Mouse (Mus musculus) mouse embryonic stem cell (cell line): ENCODE results near the gene Gm45785.
"Not testable (repeated sequence)": the region's sequence is repeated elsewhere in the genome, so short reads cannot be mapped to it uniquely, and the experiment has no call there.

ENCODE experiments used
- in situ Hi-C, 2 experiments: fragments of 300-500 bp; cut with MboI; formaldehyde crosslinking; loops; 1 replicate in 1 of 2; 3 replicates in 1 of 2; pipeline ENCODE4 v1.14.3; 2019 to 2020; ENCODE audit warnings: low sequenced_read_pairs in 2 of 2, low pct_unique_long_range_greater_than_20kb in 1 of 2, mixed read lengths in 1 of 2; ENCODE audit not compliant: unreplicated experiment in 1 of 2

Gm45785 gene

DNA sequence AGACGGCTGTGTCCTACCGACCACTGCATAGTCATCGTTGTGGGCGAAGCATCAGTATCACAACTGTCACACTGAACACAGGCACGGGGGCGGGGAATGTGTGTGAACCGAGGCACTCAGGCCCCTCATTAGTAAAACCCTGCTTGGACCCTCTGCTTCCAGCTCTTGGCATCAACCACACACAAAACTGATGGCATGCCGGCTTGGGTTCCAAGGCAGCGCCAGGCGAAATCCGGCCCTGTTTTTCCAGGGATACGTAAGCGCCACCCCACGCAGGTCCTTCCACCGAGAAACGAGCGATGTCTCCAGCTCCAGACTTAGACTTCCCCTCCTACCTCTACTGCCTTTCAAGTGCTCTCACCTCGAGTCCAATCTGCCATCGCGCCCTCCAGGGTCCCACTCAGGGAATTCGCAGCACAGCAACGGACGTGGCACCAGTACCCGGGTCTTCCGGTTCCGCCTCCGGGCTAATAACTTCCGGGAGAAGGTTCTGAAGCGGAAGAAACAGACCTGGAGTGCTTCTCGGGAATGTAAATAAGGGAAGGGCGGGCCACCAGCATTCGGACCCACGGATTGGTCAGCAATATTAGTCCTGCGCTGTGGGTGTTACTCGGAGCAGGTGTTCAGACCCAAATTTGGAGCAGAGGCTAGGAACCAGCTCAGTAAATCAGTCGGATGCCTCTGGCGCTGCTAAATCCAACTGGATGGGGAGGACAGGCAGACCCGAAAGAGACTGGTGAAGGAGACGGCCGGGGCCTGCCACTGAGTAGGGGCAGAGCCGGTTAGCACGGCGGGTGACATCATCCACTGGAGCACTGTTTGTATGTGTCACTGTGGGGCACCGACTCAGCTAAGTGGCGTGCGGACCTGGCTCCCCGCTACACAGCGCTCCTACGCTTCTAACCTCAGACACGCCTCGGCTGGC, at the start of gene Gm45785:
Gene Gm45785, minus strand, starts transcription at position 472 of the 925 bp plus-strand sequence.
- in situ Hi-C loops, result no loop called here

DNA sequence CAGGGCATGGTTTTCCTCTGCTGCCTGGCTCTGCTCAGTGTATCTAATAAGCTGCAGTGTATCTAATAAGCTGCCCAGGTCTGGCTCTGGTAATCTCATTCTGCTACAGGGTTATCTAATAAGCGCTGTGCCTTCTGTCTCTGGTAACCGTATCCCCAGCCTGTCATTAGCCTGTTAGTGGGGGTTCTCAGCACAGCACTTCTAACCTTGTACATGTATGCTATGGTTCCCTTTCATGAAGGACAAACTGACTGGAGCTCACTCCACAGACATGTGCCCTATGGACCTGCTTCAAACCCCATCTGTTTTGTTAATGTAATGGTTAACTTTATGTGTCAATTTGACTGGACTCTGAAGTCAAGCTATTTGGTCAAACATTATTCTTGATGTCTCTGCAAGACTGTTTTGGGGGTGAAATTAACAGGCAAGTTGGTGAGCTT, 49.5 kb upstream of the Gm45785 start:
- in situ Hi-C loops, result loop anchor here in 1 of 2 experiments (25.0 kb wide), 1 partner anchor 282 kb away; the partner anchor contains the start of genes Hras and Lrrc56

DNA sequence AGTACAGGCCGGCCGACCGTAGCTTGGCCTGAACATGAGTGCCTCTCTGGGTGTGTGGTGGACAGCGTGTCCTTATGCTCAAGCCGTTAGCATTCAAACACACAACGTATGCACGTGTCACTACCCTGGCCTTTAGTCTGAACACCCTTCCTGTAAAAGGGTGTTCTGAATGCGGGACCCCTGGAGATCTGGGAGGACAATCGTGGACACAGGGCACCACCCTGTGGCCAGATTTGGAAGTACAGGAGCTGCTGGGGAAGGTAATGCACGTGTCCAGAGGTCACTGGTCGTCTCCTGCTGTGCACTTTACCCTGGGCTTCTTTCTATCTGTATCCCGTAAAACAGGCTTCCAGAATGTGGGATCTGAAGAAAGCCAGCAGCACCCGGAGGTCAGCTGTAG, 47.1 kb upstream of the Gm45785 start:
- in situ Hi-C loops, result loop anchor here in 1 of 2 experiments (5.0 to 25.0 kb wide), 2 partner anchors 61 to 284 kb away; partner anchors contain the start of genes Hras and Lrrc56

DNA sequence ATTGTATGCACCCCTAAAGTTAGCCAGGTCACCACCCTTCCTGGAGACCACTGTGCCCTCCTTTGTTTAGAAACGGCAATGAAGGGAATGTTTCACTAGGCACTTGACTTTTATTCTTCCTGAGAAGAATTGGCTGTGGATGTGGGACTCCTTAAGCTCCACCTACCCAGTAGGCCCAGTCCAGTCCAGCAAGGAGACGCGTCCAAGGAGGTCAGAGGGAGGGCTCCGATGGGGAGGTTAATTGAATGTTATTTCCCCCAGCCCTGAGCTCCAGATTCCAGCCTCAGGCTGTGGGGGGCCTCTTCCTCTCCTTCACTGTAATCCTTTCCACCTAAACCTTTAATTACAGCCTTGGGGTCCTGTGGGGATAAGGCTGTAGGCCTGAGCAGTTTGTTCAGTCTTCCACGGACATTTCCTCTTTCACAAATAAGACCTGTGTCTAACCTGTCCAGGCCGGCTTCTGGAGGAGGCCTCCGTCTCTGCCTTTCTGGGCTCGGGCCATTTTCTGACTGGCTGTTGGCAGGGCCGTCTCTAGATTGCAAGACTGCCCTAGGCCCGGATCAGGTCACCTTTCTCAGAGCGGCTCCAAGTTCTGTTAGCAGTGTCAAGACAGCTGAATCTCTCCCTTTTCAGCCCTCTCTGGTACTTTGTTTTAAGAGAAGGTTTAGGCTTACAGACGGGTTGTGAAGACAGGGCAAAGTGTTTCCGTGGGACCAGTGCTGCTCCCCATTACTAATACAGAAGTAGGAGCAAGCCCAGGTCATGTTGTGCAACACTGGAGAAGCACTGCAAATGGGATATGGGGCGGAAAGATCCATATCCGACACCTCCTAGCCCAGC, 46.1 kb upstream of the Gm45785 start:
- in situ Hi-C loops, result loop anchor here in 1 of 2 experiments (5.0 to 25.0 kb wide), 2 partner anchors 60 to 285 kb away; partner anchors contain the start of genes Hras and Lrrc56

DNA sequence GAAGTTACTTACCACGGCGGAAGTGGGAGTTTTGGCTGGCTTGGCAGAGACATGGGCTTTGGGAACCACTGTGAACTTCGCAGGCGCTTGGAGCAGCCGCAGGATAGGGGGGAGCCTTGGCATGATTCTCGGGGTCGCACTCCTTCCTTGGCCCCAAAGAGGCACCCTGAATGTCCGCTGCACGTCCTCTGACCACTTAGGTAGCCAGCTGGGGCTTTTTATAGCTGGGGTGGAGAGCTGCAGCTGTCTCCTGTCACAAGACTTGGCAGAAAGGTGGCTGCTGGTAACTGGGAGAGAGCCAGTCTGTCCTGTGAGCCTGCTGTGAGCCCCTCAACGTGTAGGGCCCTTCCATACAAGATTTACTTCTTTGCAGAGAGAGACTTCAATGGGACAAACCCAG, 44.1 kb upstream of the Gm45785 start, which contains the start of gene Cox8b:
Gene Cox8b, minus strand, starts transcription at position 227 of the 400 bp plus-strand sequence.
- in situ Hi-C loops, result loop anchor here in 1 of 2 experiments (5.0 to 25.0 kb wide), 2 partner anchors 58 to 287 kb away; partner anchors contain the start of genes Hras and Lrrc56

DNA sequence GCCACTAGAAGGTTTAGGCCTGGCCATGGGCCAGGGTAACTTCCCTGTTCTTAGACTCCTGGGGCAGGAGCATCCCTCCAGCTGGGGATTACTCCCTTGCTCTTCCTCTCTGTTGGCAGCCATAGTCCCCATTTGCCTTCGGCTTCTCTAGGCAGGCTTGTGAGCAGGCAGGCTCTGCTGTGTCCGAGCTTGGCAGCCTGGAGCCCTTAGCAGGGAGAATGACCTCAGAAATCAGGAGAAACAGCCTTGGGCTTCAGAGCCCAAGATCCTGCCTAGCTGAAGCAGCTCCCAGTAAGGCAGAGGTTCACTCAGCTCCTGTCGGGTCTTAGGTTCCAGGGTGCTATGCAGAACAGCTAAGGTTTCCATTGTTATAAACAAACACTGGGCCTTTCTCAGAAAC, 43.0 kb upstream of the Gm45785 start:
- in situ Hi-C loops, result loop anchor here in 1 of 2 experiments (5.0 kb wide), 1 partner anchor 52 kb away; the partner anchor contains the start of genes Odf3 and Scgb1c1

DNA sequence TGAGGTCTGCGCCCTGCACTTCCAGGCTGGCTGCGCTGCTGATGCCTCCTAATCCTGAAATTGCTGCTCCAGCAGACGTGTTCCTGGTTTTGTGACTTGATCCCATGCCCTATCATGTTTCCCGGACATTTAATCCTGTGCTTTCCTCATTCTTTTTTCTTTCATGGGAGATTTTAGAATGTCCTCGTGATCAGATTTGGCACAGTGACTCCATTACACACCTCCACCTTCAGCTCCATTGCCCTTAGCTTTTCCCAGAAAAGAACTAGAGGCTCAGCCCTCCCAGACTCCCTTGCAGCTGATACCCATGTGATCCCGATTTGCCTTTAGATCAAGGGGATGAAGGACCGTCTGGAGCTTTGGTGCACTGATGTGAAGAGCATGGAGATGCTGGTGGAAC, 41.7 kb upstream of the Gm45785 start:
- in situ Hi-C loops, result loop anchor here in 1 of 2 experiments (5.0 kb wide), 1 partner anchor 51 kb away; the partner anchor contains the start of genes Odf3 and Scgb1c1

DNA sequence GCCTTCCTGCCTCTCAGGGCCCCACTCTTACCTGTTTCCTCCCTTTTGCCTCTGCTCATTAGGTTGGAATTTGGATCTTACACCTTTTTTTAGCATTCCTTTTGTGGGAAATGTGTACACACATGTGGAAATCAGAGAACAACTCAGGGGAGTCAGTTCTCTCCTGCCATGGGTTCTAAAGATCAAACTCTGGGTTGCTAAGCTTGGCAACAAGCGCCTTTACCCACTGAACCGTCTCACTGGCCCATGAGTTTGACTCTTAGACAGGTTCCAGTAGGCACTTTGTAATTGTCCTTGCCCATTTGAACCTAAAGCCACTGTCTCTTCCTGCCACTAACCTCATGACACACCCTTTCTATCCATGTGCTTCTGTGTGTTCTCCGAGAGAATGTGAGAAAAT, 38.5 kb upstream of the Gm45785 start:
- in situ Hi-C loops, result loop anchor here in 1 of 2 experiments (5.0 kb wide), 1 partner anchor 47 kb away; the partner anchor contains the start of genes Odf3 and Scgb1c1

DNA sequence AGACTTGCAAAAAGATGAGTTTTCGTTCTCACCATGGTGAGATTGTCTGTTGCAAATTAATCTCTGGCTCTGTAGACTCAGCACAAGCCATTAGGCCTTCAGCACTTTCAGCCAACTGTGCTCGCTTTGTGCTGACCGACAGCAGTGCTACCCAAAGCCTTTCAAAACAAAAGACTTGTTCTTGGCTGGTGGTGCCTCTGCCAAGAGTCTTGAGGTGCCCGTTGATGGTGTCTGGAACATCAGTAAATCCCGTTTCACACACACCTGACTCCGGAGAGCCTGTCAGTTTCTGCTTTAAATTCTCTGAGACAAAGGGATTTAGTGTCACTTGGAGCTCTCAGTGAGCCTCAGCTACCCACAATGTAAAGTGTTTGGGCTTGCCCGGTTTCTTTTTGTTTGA, 37.9 kb upstream of the Gm45785 start:
- in situ Hi-C loops, result no loop called here

DNA sequence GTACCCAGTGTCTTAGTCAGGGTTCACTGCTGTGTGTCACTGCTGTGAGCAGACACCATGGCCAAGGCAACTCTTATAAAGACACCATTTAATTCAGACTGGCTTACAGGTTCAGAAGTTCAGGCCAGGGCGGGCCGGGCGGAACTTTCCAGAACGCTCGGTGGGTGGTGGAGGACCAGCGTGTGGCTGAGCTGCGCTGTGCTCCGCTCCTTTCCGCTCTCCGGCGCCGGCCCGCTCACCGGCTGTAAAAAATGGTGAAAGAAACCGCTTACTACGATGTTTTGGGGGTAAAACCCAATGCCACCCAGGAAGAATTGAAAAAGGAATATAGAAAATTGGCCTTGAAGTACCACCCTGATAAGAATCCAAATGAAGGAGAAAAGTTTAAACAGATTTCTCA, 34.5 kb upstream of the Gm45785 start:
- in situ Hi-C loops, result not testable (repeated sequence)

DNA sequence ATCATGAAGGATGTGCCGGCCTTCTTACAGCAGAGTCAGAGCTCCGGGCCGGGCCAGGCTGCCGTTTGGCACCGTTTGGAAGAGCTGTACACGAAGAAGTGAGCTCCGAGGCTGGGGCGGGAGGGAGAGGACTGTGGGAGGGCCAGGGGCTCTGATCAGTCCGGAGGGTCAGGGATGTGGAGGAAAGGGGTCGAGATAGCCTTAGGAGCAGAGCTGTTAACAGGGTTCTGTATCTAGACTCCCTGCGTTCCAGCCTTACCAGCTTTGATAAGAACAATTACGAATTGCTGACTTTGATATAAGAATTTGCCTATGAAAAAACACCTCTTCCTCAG, 26.3 kb upstream of the Gm45785 start:
- in situ Hi-C loops, result no loop called here

DNA sequence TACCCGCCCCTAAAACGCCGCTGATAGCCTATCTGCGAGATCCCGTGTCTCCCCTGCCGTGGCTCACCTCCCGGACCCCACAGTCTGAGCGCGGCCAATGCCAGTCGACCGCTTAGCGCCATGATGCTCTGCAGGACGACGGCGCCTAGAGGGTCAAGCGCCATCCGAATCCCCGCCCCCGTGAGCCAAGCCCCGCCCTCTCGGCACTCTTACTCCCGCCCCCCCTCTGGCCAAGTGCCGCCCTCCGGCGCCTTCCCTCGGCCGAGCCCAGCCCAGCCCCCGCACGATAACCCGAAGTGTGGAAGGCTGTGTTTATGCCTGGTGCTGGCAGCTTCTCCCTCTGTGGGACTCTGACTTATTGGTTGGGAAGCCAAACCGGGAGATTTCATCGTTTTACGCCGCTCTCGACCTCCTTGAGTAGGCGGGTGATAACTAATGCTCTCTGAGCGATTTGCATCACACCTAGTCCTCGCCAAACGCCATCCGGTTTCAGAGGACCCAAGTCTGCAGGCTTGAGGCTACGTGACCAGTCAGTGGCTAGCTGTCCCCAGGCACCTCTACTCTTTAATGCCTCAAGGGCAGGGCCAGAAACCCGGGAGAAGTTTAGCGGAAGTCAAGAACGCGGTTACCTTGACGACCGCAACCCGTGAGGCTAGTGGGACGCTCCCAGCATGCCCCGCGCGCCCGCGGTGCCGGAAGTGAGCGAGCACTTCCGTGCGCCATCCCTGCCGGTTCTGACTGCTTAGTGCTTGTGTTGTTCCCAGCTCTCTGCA, 25.8 kb upstream of the Gm45785 start, which contains the start of the genes Psmd13 and Sirt3:
Gene Psmd13, plus strand, starts transcription at position 273 of the 773 bp plus-strand sequence.
Gene Sirt3, minus strand, starts transcription at position 614 of the 773 bp plus-strand sequence.
- in situ Hi-C loops, result no loop called here

DNA sequence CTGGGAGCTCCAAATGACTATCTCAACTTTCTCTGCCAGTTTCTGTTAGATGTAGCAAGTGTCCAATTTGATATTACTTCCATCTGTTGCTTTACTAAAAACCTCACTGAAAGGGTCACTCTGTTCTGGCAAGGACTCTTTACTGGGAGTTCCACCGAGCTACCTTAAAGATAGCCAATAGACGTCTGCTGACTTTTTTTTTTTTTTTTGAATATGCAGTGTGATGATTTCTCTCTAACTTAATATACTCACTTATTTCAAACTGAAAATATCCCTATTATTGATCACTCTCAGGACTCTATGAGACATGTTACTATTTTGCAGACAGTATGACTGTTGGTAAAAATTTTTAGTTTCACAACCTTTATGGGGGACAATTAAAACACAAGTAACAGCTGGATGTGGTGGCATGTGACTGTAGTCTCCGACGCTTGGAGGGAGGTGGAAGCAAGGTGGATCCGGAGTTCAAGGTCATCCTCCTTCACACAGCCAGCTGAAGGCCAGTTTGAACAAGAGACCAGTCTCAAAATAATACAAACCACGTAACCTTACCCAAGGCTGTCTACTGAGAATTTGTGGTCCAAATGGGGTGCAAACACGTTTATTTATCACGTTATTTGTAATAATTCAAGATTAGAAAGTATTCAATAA, 24.9 kb upstream of the Gm45785 start:
- in situ Hi-C loops, result no loop called here

DNA sequence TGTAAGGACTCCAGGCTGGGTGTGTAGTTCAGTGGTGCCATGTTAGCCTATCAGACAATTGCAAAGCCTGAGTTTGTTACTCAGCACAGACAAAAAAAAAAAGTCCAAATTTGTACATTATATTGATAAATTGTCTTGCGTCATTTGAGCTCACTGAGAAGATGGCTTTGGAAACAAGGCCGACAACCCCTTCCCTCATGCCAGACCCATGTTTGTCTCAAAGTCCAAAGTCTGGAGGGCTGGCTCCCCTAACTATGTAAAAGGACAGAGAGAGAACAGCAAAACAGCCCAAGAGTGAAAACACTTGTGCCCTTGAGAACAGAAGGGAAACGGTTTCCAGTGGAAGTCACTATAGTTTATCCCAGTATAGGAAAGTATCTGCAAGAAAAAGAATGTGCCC, 24.3 kb upstream of the Gm45785 start:
- in situ Hi-C loops, result no loop called here

DNA sequence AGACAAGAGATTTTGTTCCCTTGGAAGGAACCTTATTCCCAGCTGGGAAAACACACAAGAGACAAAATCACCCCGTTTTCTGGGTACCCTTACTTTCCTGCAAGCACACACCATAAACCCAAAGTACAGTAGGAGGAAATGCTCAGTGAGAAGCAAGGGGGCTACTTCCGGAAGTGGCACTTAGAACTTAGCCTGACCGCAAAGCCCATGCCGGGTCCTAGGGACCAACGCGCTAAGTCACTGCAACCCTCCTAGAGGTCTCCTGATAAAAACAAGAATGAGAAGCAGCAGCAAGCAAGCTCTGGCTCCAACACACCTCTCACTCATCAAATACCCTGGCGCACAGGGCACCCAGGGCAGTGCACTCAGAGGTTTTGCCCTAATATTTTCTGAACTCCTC, 23.2 kb upstream of the Gm45785 start:
- in situ Hi-C loops, result no loop called here

DNA sequence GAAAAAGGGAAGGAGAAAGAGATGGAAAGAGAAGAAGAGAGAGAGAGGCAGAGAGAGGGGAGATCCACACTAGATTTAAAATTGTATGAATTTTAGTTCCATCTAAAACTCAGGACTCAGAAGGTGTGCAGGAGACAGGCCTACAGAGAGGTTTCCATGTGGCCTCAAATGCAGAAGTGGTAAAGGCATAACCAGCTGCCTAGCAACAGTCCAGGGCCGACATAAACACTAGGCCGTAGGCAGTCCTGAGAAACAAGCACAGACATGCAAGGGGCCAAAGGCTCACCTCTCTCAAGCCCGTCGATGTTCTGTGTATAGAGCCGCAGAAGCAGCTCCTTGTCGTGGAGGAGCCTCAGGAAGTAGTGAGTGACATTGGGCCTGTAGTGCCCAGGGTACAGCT, 21.2 kb upstream of the Gm45785 start:
- in situ Hi-C loops, result no loop called here

DNA sequence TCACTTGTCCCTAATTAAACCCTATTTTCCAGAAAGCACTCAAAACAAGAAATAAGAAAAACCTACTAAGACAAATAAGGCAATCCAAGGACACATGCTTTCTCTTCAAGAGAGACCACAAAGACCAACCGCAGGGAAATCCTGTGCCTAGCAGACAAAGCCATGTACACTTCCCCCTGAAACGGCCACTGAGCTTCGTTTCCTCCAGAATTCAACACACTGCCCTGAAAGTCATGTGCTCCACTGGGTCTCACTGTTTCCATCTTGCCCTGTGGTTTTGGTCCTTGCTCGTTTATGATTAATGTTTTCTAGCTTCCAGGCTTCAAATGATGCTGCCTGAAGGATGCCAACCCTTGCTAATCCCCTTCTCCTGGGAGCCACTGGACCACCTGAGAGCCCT, 18.1 kb upstream of the Gm45785 start:
- in situ Hi-C loops, result no loop called here
